Mouse (Mus musculus) cerebellum, adult 2 months (tissue): ENCODE results near the gene Ldlrad2.

ENCODE experiments used
- CTCF ChIP-seq: fragments of 200-500 bp; IDR thresholded peaks from 2 replicates; pipeline ENCODE4 v1.5.1; 2011; ENCODE audit warnings: low read depth, mild to moderate bottlenecking, control low read depth, low read length, moderate library complexity, borderline replicate concordance; ENCODE audit not compliant: insufficient read depth
- POLR2A ChIP-seq: fragments of 200-500 bp; IDR thresholded peaks from 2 replicates; pipeline ENCODE4 v1.6.1; 2011; ENCODE audit warnings: low read length, control low read depth, borderline replicate concordance; ENCODE audit not compliant: insufficient read depth

GRCm38 (mm10) chr4:137553466-137553865, 20.9 kb downstream of the Ldlrad2 start:
- TF ChIP-seq CTCF, result no peak
- no peak for TF ChIP-seq POLR2A
